Mouse (Mus musculus) midbrain, postnatal 0 days (tissue): ENCODE data around the gene Csnk2a2. TPM values are rescaled to one million over a fixed set of nuclear protein-coding genes. Genes with fewer than 3 reads are reported as not detected.

Experiments used
- ATAC-seq: fragments of 200-750 bp; cut with Nextera tagmentation; 2 replicates; pipeline ENCODE4 v1.8.0; 2017; ENCODE audit warnings: moderate number of reproducible peaks, mild to moderate bottlenecking, moderate TSS enrichment, moderate library complexity; ENCODE audit not compliant: low FRiP score
- DNase-seq: peaks from one replicate; pipeline ENCODE4 v3.0.0-alpha.2; 2015; ENCODE audit warnings: low spot score
- H3K27ac ChIP-seq: fragments of 300-500 bp; sonication (generic); 2 replicates; pipeline ENCODE4 v1.5.1; 2014; ENCODE audit warnings: low read depth, mild to moderate bottlenecking, low read length, mixed read lengths
- H3K27me3 ChIP-seq: fragments of 300-500 bp; sonication (generic); 2 replicates; pipeline ENCODE4 v1.6.1; 2014; ENCODE audit warnings: low read length, control low read depth, mixed read lengths; ENCODE audit not compliant: insufficient read depth
- H3K36me3 ChIP-seq: fragments of 300-500 bp; sonication (generic); 2 replicates; pipeline ENCODE4 v1.6.1; 2014; ENCODE audit warnings: low read length, control low read depth, mixed read lengths; ENCODE audit not compliant: insufficient read depth
- H3K4me1 ChIP-seq: fragments of 300-500 bp; sonication (generic); 2 replicates; pipeline ENCODE4 v1.6.1; 2014; ENCODE audit warnings: mild to moderate bottlenecking, control low read depth, antibody characterized with exemption, low read length, mixed read lengths; ENCODE audit not compliant: insufficient read depth
- H3K4me2 ChIP-seq: fragments of 300-500 bp; sonication (generic); 2 replicates; pipeline ENCODE4 v1.6.1; 2014; ENCODE audit warnings: low read depth, mild to moderate bottlenecking, low read length, mixed read lengths; ENCODE audit not compliant: poor library complexity, severe bottlenecking
- H3K4me3 ChIP-seq: fragments of 300-500 bp; sonication (generic); 2 replicates; pipeline ENCODE4 v1.5.1; 2014; ENCODE audit warnings: low read depth, mild to moderate bottlenecking, low read length, moderate library complexity
- H3K9ac ChIP-seq: fragments of 300-500 bp; sonication (generic); replicated peaks from 2 replicates; pipeline ENCODE4 v1.6.1; 2014; ENCODE audit warnings: mild to moderate bottlenecking, low read length, moderate library complexity, mixed read lengths; ENCODE audit not compliant: poor library complexity, severe bottlenecking
- H3K9me3 ChIP-seq: fragments of 300-500 bp; sonication (generic); 2 replicates; pipeline ENCODE4 v1.6.1; 2016; ENCODE audit warnings: low read length, control low read depth
- CTCF ChIP-seq: IDR thresholded peaks from 2 replicates; pipeline ENCODE4 v1.5.1; 2016; ENCODE audit warnings: antibody characterized with exemption, mild to moderate bottlenecking
- WGBS: fragments of 180-500 bp; shearing (Covaris S2); extraction: QIAGEN DNeasy Blood & Tissue Kit; methylation state at CpG from one replicate; pipeline ENCODE4 v1.1.7; 2014; 5-methylcytosine and 5-hydroxymethylcytosine counted together
- polyA plus RNA-seq: library from polyadenylated mRNA; unstranded; fragments of >200 nt; fragmentation: Nextera tagmentation; extraction: Ambion mirVana; gene quantifications from 2 replicates; pipeline ENCODE4 v1.2.1, GENCODE M21; 2015
- total RNA-seq: library from RNA; depleted of rRNA; stranded (reverse); fragments of >200 nt; gene quantifications from 2 replicates; pipeline ENCODE4 v1.2.3, GENCODE M21; 2014

The Csnk2a2 gene
- total and polyA plus RNA-seq, 2 experiments from 2014 or later: 8.1 to 19.8 TPM

DNA sequence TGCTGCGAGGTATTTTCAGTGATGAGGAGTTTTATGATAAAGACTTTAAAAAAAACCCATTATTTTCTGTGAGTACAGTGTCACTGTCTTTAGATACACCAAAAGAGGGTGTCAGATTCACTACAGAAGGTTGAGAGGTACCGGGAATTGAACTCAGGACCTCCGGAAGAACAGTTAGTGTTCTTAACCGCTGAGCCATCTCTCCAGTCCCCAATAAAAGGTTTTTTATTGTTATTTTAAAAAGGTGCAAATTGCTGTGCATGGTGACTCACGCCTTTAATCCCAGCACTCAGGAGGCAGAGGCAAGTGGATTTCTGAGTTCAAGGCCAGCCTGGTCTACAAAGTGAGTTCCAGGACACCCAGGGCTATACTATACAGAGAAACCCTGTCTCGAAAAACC is 5.6 kb upstream of the Csnk2a2 start:
- no peak overlapping the region for H3K4me3 ChIP-seq
- H3K27ac ChIP-seq: no peak overlapping the region
- 80% methylated on average over 6 of the region's 6 CpGs for WGBS

DNA sequence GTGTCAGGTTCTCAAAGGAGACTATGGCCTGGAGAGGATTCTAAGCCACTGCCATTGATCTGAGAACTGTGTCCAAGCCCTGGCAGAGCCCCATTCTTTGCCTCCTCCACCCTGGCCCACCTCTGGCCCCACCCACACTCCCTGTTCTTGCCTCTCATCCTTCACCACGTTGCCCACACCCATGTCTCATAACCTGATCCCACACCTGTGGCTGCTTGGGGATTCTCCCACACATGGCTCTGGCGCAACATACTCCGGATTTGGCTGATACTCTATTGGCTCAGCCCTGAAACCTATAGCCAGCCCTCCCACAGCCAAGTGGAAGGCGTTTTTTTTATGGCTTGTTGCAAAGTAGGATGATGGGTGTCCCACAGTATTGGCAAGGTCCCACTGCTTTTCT is 2.2 kb upstream of the Csnk2a2 start:
- no peak overlapping the region for H3K9ac ChIP-seq
- H3K4me1 ChIP-seq: peaks cover 7% of the 10 kb centered on the region; the same call in 1 of the 2 replicates
- no peaks in the 10 kb centered on the region for H3K9me3 ChIP-seq
- H3K27me3 ChIP-seq: no peaks in the 10 kb centered on the region
- no peak overlapping the region for H3K27ac ChIP-seq
- DNase-seq: no peak
- no peak for ATAC-seq
- no peak for TF ChIP-seq CTCF
- WGBS: 74% methylated on average over 4 of the region's 4 CpGs
- no peak overlapping the region for H3K4me3 ChIP-seq
- no peaks in the 10 kb centered on the region for H3K36me3 ChIP-seq
- H3K4me2 ChIP-seq: no peak overlapping the region

More for the DNA sequence above, 5.6 kb upstream of the Csnk2a2 start:
- H3K27me3 ChIP-seq: no peaks in the 10 kb centered on the region
- peaks cover 2% of the 10 kb centered on the region; the same call in 1 of the 2 replicates for H3K4me1 ChIP-seq
- no peak overlapping the region for H3K9ac ChIP-seq
- ATAC-seq: no peak
- H3K36me3 ChIP-seq: no peaks in the 10 kb centered on the region
- H3K4me2 ChIP-seq: no peak overlapping the region
- no peak for TF ChIP-seq CTCF
- DNase-seq: no peak
- no peaks in the 10 kb centered on the region for H3K9me3 ChIP-seq

DNA sequence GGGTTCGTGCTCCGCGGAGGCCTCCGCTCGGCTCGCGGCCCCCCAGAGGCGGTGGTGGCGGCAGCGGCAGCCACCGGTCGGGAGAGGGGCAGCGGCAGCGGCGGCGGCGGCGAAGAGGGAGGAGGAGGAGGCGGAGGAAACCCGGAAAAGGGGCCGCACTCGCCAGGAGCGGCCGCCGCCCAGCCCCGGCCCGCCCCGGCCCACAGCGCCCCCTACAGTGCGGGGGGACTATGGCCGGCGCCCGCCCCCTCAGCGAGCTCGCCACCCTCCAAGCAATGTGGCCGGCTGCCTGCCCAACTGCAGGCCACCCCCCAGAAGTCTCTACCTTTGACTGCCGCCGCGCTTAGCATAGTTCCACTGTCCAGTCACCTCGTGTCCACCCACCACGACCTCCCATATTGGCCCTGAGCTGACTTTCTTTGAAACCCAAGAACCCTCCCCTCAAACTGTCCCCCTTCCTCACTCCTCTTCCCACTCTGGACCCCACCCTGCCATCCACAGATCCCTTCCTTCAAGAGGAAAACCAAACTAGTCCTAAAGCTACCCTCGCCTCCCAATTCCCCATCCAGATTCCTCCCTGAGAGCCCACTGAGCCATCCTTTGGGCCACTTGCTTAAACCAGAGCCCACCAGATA is 1.0 kb downstream of the Csnk2a2 start:
- 3% methylated on average over 8 of the region's 42 CpGs for WGBS
- DNase-seq: peak; percentile 79
- TF ChIP-seq CTCF: peak; percentile 76
- H3K36me3 ChIP-seq: peaks cover 3% of the 10 kb centered on the region
- no peaks in the 10 kb centered on the region for H3K27me3 ChIP-seq
- peak; percentile 90 for ATAC-seq
- H3K4me1 ChIP-seq: peaks cover 5% of the 10 kb centered on the region; the same call in 1 of the 2 replicates
- peak overlapping the region; percentile 90 for H3K4me2 ChIP-seq
- H3K9me3 ChIP-seq: no peaks in the 10 kb centered on the region
- H3K9ac ChIP-seq: peak overlapping the region; percentile 94
- peak overlapping the region; percentile 77 for H3K4me3 ChIP-seq
- H3K27ac ChIP-seq: peak overlapping the region; percentile 58

DNA sequence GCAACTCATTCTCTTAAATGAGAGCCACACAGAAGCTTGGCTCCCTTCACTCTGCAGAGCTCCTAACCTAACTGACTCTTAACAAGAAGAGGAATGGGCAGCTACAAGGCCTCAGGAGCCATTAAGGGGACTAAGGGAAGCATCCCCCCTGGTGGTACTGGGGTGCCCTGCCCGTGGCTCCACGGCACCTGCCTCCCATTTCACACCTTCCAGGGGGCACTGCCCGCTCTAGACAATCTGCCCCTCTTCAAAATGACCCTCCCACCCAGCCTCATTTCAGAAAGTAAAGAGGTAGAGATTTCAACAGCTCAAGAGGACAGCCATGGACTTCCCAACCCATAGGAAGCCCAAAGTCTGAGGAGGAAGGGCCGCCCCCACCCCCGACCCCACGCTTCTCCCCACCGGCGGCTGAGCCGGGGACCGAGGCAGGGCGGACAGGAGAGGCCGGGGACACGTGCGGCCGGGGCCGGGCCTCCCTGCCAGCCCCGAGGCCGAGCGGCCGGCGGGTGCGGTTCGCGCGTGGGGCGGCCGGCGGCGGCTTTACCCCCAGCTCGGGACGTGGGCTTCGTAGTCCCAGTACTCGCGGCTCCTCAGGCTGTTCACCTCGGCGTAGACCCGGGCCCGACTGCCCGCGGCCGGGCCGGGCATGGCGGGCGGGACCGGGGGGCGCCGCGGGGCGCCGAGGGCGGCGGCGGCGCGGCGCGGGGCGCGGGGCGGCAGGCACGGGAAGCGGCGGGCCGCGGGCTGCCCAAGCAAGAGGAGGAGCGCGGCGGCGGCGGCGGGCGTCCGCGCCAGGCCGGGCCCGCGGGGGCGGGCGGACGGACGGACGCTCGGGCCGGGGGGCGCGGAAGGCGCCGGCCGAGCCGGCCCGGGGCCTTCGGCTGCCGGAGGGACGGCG is 1.8 kb downstream of the Csnk2a2 start:
- no peak for DNase-seq
- Histone ChIP-seq H3K4me3 (peak overlapping the region; percentile 77), H3K4me2 (peak overlapping the region; percentile 90), H3K36me3 (peaks cover 3% of the 10 kb centered on the region), H3K9ac (peak overlapping the region; percentile 94), H3K27ac (peak overlapping the region; percentile 58), H3K27me3 (no peaks in the 10 kb centered on the region), H3K4me1 (peaks cover 5% of the 10 kb centered on the region; the same call in 1 of the 2 replicates), H3K9me3 (no peaks in the 10 kb centered on the region)
- peak; percentile 23 for TF ChIP-seq CTCF
- WGBS: under 1% methylated on average over 54 of the region's 95 CpGs
- ATAC-seq: peak; percentile 55

DNA sequence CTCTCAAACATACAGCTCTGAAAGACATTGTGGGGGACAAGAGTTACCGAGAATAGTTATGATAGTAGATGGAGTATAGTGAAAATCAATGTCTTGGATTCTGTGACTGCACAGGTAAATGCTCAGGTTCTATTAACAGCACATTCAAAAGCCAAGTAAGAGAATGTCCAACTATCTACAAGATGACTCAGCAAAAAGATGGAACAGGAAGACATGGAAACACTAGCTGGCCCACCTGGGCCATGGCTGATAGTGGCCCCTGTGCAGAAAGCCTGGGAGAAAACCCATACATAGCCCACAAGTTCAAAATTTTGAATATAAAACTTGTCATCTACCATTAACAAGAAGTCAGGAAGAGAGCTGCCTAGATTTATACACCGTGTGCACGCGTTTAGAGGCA is 19.8 kb downstream of the Csnk2a2 start:
- no peak for DNase-seq
- Histone ChIP-seq H3K4me2 (no peak overlapping the region), H3K36me3 (peaks cover 35% of the 10 kb centered on the region), H3K4me3 (no peak overlapping the region), H3K4me1 (no peaks in the 10 kb centered on the region), H3K9me3 (no peaks in the 10 kb centered on the region), H3K9ac (no peak overlapping the region), H3K27me3 (no peaks in the 10 kb centered on the region), H3K27ac (no peak overlapping the region)
- TF ChIP-seq CTCF: no peak
- 98% methylated on average over 4 of the region's 4 CpGs for WGBS
- no peak for ATAC-seq

DNA sequence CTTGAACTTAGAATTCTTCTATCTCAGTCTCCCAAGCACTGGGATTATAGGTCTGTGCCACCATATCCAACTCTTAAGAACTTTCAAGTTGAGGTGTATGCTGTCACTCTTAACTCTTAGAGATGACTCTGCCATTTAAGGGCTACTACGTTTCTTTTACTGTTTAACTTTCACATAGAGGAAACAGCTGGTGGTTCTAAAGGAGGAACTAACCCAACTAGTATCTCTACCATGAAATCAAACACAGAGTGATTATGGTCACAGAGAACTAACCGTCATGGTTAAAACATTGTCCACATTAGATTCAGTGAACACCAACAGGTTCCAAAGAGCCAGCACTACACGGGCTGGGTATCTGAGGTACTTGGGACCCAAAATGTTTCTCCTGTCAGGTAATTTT is 20.8 kb downstream of the Csnk2a2 start:
- H3K36me3 ChIP-seq: peaks cover 35% of the 10 kb centered on the region
- no peak overlapping the region for H3K9ac ChIP-seq
- no peak for ATAC-seq
- H3K27ac ChIP-seq: no peak overlapping the region
- no peak overlapping the region for H3K4me3 ChIP-seq
- no peaks in the 10 kb centered on the region for H3K9me3 ChIP-seq
- no peak for TF ChIP-seq CTCF
- no peaks in the 10 kb centered on the region for H3K4me1 ChIP-seq
- H3K4me2 ChIP-seq: no peak overlapping the region
- DNase-seq: no peak
- no peaks in the 10 kb centered on the region for H3K27me3 ChIP-seq
- 92% methylated on average over 3 of the region's 3 CpGs for WGBS
